Mouse (Mus musculus) C2C12 (cell line): ENCODE results near the gene Susd1.

Source experiments
- CTCF ChIP-seq: IDR thresholded peaks from one replicate; pipeline ENCODE4 v1.5.1; 2011; ENCODE audit not compliant: control insufficient read depth, insufficient read depth, insufficient read length
- MAX ChIP-seq: IDR thresholded peaks from one replicate; pipeline ENCODE4 v1.6.1; 2011; ENCODE audit warnings: mild to moderate bottlenecking, control low read depth
- MYOD1 ChIP-seq: IDR thresholded peaks from one replicate; pipeline ENCODE4 v1.6.1; 2011; ENCODE audit warnings: low read depth; ENCODE audit not compliant: control insufficient read depth, insufficient read length

DNA sequence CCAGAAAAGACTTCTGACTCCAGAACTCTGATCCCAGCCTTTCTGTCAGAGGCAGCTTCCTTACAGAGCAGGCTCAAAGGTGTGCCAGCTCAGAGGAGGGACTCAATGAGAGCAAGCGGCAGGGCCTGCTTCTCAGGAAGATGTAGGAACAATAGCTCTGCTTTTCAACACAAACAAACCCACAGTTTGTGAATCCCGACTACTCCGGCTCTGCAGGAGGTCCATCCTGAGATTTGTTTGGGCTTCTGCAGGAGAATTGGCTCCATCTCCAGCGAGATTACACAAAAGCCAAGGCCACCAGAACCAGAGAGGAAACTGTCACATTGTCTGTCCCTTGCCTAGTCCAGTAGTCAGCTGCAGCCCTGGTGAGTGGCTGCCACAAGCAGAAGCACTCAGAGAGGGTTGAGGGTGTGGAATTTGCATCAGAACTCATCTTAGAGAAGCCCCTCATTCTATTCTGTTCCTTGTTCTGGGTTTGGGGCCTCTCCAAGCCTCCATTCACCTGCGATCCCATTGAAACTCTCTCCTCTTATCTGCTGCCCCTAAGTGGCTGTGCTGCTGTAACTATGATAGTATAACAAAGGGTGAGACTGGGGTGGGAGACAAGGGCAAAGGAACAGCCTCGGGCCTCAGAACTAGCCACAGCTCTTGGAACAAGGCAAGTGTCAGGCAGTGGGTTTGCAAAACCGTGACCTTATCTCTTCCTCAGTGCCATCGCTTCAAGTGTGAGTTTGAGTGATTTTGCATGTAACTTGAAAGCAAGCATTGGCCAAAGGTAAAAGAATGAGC, 155.5 kb downstream of the Susd1 start:
- TF ChIP-seq CTCF = no peak
- TF ChIP-seq MAX = no peak
- TF ChIP-seq MYOD1 = no peak
